Mouse (Mus musculus) MEL-GATA-1-ER (cell line): Measurements from ENCODE around the gene Tenm2.

ENCODE experiments used
- DNase-seq: peaks from one replicate; pipeline ENCODE4 v3.0.0-alpha.2; 2012; ENCODE audit warnings: low read depth; ENCODE audit errors: extremely low read depth

Gene Tenm2

DNA sequence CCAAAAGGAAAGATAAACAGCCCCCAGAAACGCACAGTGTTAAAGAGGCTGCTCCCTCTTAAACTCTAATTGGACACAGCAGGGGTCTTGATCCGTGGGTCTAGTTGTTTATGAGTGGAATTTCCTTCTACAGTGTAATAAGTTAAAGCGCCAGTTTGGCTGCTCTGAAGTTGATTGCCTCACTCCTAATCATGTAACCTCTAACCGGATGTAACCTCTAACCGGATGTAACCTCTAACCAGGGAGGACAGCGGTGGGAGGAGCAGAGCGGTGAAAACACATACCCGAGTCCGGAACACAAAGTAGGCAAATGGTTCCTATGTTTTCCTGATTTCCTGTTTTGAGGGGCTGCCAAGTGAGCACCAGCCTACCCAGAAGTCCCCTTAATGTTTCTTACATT, 871.3 kb downstream of the Tenm2 start:
- no peak for DNase-seq

DNA sequence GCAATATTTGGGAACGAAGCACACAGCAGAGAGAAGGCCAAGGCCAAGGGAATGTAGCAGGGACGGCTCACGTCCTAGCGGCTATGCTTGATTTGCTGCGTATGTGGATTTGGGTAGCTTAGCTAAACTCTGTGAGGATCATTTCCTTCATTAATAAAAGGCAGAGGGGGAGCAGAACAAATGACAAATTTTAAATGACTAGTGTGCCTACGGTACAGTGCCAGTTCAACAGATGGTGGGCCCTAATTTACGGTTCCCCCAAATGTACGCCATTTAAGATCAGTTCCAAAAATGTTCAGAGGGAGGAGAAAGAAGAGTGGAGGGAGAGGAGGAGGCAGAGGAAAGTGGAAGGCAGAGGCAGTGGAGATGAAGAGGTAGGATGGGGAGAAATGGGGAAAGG, 873.2 kb downstream of the Tenm2 start:
- no peak for DNase-seq

DNA sequence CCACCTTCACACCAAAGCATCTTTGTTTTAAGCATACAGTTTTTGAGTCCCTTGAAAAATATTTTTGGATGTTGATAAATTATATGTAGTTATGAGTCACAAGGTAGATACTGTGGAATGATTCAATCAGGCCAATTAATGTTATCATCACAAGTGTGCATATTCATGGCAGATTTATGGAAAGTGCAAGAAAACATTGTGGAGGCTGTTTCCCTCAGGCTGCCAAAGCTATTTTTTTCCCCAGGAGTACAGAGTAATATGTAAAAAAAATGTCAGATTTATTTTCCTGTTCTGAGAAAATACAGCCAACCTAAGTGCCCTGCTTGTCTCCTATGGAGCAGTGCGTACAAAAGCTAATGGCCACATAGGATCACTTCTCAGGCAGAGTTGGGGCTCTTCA, 882.5 kb downstream of the Tenm2 start:
- no peak for DNase-seq

DNA sequence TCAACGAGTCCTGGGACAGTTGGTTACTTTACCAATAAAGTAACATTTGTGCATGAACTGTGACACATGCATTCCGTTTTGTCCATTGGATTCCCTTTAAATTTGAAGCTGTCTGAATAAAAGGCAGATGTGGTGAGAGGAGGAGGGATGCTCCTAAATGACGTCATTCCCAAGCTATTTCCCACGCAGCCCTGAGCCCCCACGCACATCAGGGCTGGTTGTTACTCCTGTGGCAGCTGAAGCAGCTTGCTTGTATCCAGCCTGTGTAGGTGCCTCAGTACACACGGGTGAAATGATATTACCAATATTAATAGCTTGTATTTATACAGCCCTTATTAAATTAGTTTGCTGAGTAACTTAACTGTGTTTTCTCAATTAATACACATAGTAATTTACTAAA, 884.0 kb downstream of the Tenm2 start:
- no peak for DNase-seq

DNA sequence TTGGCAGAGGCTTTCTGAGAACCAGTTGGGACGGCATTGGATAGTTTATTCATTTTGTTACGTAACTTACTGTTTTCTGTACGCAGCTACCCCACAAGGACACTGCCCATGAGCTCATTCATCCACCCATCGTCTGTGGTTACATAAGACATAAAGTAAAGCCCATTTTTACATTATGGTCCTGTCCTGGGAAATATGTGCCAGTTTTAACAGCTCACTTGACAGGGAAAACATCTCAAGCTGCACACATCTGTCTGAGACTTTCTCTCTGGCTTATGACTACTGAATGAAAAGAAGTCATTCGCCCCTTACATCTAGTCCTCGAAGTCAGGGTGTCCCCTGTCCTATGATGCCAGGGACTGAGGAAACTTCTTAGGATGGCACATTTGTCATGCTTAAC, 884.4 kb downstream of the Tenm2 start:
- DNase-seq, result no peak

DNA sequence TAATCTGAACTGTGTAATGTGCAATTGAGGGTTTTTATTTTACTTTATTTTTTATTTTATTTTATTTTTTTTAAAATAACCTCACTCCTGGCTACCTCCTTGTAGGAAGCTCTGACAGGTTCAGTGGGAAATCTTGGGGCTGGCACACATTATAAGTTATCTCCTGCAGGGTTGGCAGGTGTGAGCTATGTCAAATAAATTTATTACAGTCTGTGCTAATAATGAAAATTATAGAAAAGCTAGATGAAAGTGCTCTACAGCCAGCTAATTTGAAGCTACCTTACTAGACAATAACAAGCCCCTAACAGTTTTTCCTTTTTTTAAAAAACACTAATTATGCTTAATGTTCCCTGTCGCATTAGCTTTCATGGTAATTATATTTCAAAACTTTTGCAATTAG, 885.5 kb downstream of the Tenm2 start:
- no peak for DNase-seq

DNA sequence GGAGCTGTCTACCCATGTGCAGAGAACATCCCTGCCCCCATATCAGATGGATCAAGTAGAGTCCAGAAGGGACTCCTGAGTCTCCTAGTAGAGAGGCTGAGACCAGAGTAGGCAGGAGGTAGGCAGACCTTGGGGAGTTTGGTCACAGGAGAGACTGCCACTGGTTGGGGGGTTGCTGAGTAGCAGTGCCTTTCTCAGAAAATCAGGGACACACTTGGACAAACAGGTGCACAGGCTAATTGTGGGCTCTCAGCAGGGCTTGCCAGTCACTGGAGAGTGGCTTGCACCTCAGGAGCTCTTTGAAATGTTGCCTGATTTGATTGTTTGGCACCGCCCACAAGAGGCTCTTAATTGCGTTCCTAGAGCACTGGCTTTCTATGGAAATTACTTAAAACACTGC, 885.9 kb downstream of the Tenm2 start:
- DNase-seq, result no peak

DNA sequence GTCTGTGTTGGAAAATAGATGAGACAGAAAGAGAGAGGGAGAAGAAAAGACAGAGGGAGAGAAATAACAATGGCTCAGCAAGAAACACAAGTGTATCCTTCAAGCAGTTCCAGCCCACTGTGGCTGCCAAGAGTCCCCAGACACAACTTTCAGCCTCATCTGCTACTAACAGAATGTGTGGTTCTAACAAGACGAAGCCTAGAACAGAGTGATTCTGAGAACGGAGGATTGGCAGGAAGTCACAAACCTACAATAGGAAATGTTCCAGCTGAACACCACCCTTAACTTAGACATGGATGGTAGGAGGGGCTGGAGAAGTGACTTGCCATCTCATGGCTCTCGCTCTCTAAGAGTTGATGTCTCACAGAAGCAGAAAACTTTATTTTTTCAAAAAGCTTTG, 894.0 kb downstream of the Tenm2 start:
- DNase-seq, result no peak

DNA sequence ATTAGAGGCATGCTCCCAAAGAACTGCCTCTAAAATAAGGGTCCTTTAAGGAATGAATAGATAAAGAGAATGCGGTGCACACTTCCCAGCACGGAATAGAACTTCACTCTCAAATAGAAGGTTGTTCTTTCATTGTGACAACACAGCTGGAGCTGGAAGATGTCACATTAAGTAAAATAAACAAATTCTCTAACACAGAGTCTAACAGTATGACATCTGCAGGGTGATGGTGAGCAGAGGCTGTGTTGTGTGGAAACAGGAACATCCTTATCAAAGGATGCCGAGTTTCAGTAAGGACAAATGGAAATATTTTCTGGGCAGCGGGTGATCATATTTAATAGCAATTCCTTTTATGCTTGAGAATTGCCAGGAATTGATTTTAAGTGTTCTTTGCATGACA, 897.3 kb downstream of the Tenm2 start:
- no peak for DNase-seq

DNA sequence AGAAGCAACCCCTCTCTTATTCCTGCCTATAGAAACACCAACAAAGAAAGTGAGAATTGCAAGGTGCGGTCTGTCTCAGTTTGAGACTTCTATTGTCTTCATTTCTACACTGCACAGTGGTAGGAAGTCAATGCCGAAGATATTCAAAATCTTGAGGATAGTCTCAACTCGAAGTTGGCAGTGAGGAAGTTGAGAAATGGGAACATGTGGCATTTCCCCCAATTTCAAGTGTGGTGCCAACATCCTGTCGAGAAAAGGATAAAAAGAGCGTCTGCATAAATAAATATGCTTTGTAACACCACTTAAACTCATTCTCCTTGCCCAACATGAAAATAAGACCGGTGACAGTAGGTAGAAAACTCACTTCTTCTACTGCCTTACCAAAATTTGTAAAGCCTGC, 898.7 kb downstream of the Tenm2 start:
- no peak for DNase-seq

DNA sequence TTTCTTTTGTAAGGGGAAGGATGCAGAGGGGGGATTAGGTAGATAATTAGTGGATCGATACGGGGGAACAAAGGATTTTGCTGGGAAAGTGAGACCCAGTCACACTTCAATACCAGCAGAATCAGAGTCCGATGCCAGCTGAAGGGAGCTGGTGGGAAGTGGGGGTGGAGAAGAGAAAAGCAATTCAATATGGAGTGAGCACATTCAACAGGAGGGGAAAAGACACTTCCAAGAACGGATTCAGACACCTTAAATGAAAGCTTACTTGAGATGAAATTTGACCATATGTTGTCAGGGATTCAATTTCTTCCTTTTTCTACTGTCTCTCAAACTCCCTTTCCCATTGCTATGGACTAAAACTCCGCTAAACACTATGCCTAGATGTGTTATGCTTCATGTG, 900.6 kb downstream of the Tenm2 start:
- no peak for DNase-seq

DNA sequence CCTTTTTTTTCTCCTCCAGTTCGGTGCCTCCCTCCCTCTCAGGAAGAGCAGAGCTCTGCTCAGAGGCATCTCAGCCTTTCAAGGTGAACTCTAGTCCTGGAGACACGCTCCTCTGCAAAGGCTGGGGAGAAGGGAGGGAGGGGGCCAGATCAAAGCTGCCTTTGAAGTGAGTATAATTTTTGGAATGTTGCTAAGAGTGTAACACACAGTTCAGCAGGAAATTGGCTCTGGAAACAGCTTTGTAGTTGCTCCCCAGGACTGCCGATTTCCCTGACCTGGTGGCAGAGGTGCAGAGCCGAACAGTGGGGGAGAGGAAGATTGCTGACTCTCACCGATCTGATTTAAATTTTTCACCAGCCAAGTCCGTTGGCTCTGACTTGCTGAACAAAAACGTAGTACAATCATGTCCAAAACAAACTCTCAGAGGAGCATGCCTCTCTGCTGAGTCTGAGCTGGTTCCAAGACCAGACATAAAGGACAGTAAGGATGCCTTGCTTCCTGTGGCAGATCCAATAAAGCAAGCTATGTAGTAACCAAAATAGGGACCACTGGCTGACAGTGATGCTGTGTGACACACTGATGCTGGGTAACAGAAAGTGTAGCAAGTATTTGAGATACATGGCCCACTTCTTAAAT, 901.5 kb downstream of the Tenm2 start:
- DNase-seq, result no peak

DNA sequence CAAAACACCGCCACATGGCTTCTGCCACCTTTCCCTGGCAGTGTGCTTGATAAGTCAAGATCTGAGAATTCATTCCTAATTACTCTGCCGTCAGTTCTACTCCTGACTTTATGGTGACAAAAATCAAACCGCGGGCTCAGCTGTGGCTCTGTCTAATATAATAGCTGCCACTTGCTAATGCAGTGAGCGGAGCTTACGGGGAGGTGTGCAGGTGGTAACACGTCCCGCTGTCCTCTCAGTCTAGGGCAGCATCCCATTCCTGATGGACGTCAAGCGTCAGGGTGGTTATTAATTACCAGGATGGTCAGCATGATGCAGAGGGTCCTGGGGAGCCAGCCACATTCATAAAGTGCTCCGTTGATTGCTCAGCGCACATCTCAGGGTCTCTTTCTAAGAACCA, 903.5 kb downstream of the Tenm2 start:
- no peak for DNase-seq

DNA sequence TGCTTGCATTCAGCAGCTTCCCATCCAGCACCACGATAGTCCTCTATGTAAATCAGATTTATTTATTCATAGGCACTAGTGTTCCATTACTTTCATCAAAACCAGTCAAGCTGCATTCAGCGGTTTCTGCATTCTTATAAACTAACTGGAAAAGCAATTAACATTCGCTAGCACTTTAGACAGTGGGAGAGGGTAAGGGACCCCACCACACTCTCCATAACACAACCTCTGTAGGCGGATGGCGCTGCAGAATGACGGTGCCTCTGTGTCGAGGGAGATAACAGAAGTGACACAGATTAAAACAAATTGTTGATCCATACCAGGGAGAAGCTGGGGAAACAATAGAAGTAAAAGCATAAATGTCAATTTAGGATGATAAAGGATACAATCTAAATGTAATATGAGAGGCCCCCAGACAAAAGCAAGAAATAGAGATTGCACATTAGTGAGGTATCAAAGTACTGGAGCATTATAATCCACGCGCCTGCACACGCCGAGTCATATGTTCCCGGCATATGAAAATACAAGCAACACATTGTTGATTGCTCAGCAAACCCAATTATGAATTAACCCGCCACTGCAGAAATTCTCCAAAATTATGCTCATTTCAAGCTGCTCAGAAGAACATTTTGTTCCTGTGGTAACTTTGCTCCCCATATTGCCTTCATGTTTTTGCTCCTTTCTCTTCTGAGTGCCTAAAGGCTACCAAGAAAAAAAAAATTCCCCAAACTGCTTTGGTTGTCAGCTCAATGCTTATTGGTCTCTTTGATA, 904.2 kb downstream of the Tenm2 start:
- no peak for DNase-seq

DNA sequence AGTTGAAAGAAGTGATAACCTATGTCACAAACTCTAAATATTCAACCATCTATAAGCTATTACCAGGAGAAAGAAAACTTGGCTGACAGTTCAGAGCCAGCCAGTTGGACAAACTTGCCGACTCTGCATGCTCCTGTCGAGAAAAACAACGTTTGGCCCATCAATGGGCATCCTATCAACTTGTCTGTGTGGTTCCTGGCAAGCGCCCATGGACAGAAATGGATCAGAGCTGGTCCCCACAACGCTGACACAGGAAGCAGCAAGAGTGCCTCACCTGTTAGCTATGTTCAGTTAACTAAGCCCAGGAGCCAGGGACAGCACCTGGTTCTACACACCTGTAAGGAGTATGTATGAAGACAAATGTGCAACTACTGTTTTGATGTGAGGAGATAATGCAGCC, 908.5 kb downstream of the Tenm2 start:
- DNase-seq, result no peak

DNA sequence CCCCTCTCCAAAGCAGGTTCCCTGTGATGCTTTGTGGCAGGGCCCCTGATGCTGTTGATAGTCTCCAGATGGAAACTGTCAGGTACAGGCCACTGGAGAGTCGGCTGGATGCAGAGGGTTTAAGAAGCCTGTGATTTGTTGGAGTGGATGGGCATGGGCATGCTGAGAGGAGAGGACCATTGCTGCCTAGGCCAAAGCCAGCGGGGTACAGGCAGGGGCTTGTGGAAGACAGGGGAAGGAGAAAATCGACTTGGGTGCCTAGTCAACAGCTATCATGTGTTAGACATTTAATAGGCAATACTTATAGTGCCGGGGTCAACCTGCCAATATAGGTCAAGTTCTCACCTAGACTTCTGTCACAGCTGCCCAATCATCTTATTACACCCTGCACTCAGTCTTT, 926.4 kb downstream of the Tenm2 start:
- no peak for DNase-seq

DNA sequence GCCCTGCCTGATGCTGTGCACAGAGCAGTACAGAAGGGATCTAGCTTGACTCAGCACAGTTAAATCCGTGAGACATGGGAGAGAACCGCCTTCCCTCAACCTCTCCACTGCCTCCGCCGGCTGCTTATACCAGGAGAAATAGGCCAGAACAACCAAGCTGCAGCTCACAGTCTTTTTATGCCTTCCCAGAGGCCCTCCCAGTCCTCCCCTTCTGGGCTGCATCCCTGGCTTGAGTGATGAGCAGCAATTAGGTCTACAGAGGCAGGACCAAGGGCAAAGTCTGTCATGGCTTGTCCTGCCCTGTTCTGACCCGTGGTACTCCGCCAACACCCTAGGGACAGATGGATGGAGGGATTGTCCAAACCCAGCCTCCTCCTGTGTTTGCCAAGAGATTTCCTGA, 928.5 kb downstream of the Tenm2 start:
- DNase-seq, result no peak

DNA sequence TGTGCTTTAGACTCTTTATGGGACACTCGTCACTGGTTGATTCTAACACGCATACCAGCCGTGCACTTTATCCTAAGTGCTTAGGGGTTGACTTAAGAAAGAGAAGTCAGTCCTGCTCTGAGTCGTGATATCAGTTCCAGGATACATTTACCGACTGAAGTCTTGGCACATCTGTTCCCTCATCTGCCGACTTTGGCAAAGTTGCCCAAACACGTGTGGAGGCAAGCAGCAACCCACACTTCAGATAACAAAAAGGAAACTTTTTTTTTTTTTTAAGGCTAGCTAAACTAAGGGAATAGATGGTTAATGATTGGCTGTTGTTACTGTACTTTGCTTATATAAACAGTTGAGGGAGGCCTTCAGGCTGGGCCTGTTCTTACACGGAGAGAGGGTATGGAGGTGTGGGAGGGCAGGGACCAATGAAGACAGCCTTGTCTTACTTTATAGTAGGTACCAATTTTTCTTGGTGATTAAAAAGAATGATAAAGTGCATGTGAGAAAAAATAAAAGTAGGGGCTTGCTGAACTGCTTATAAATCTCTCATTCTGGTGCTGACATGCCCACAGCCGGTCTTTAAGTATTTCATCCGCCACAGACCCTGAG, 930.3 kb downstream of the Tenm2 start:
- no peak for DNase-seq

DNA sequence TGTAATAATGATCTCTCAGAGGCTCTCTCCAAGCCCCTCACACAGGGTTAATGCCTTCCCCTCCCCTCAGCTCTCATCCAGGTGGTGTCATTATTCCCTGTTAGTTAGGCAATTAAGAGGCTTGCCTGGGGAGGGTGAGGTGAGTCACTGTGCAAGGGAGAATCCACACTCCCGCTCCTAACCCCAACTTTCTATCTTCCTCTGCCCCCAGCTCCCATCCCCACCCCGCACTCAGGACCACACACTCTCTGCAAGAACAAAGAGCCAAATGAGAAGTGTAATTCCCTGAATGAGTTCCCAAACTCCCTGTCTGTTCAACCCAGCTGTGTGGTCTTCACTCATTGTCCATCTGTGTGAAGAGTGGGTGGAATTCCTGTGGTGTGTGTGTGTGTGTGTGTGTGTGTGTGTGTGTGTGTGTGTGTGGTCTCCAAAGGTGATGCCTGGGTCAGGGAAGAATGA, 932.8 kb downstream of the Tenm2 start:
- DNase-seq, result no peak

DNA sequence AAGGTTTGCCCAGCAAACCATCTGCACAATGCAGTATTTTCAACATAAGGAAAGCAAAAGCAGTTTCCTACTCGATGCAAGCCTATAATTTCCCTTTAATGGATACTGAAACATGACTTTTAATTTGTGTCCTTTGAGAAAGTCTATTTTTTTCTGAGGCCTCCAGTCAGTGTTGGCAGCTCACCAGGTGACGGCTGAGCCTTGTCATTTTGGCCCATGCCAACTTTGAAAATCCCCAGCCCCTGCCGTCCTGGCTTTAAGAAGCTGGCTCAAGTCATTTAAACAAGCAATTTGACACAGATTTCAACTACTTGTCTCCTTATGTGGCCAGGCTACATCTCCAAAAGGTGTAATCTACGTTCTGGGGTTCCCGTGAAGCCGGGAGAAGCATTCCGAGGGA, 933.7 kb downstream of the Tenm2 start:
- DNase-seq, result no peak

DNA sequence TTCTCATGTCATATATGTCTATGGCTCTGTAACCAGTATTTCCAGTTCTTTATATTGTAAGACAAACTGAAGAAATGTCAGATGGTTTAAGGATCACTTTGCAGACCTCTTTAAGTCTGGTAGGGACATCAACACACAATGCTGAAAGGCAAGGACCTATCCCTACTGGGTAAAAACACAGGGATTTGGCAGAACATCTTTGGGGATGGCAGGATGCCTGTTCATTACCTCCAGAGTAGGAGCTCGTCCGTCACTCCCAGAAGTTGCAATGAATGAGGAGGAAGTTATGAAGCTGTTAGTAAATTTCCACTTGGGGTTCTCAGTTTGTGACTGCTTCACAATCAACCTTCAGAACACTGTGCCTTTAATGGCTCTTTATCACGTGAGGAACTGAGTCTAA, 939.2 kb downstream of the Tenm2 start:
- no peak for DNase-seq

DNA sequence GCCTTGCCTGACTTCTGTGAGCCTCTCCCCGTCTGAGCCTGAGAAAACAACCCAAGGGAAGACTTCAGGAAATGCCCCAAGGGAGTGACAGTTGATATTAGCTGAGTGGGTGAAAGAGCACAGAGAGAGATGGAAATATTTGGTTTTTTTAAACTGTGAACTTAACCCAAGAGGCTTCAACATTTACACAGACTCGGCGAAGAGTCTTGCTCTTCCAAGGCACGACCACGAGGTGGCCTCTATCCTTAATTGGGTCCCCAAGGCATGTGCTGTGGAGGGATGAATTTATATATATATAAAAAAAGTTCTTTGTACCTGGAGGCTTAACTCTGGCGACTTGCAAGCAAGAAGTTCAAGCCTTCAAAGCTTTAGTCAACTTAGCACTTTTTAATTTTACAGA, 943.6 kb downstream of the Tenm2 start:
- no peak for DNase-seq

DNA sequence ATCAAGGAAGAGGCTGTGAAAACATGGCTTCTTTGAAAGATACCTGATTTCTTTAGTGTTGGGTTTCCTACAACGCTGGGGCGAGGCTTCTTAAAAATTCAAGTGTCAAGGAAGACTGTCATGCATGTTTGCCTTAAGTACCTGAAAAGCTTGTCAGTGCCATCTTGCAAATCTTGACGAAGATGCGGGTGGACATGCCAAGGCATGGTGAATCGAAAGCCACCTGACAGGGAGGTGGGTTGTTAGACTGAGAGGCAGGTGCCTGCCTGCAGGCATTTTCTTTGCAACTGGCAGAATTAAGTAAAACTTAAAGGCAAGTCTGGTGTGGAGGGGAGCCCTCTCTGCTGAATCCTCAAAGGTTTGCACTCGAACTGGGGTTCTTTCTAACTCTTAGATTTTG, 949.5 kb downstream of the Tenm2 start:
- DNase-seq, result no peak
